Mouse (Mus musculus) neural tube, embryonic 10.5 days (tissue): ENCODE data around the gene Olfr513.

Experiments
- DNase-seq: peaks from one replicate; pipeline ENCODE4 v3.0.0-alpha.2; 2017; ENCODE audit warnings: low spot score; ENCODE audit errors: extremely low spot score

Olfr513 gene

GRCm38 (mm10) chr7:108750673-108751072 lies at the start of gene Olfr513:
Gene Olfr513 (plus strand): TSS chr7:108750973.
- no peak for DNase-seq

GRCm38 (mm10) chr7:108713020-108713419 lies 37.8 kb upstream of the Olfr513 start, which contains the start of gene Olfr512:
Gene Olfr512 (plus strand): TSS chr7:108713320.
- no peak for DNase-seq

- no peak for DNase-seq
Measured at GRCm38 (mm10) chr7:108760411-108760810, 9.6 kb downstream of the Olfr513 start.

GRCm38 (mm10) chr7:108797205-108797933 lies 46.6 kb downstream of the Olfr513 start:
- no peak for DNase-seq
